Mouse (Mus musculus) kidney, embryonic 15.5 days (tissue): ENCODE results near the gene Lypd5. TPM values are rescaled to one million over a fixed set of nuclear protein-coding genes. Genes with fewer than 3 reads are reported as not detected.

Source experiments
- ATAC-seq: fragments of 200-750 bp; cut with Nextera tagmentation; replicated peaks from 2 replicates; pipeline ENCODE4 v1.8.0; 2017; ENCODE audit warnings: moderate TSS enrichment; ENCODE audit not compliant: low FRiP score
- H3K27ac ChIP-seq: fragments of 300-500 bp; sonication (generic); 2 replicates; pipeline ENCODE4 v1.5.1; 2015; ENCODE audit warnings: mild to moderate bottlenecking, inconsistent platforms
- H3K27me3 ChIP-seq: fragments of 300-500 bp; sonication (generic); 2 replicates; pipeline ENCODE4 v1.6.1; 2015; ENCODE audit warnings: inconsistent platforms
- H3K36me3 ChIP-seq: fragments of 300-500 bp; sonication (generic); 2 replicates; pipeline ENCODE4 v1.6.1; 2015; ENCODE audit warnings: inconsistent platforms
- H3K4me1 ChIP-seq: fragments of 300-500 bp; sonication (generic); 2 replicates; pipeline ENCODE4 v1.6.1; 2015; ENCODE audit warnings: inconsistent platforms
- H3K4me2 ChIP-seq: fragments of 300-500 bp; sonication (generic); 2 replicates; pipeline ENCODE4 v1.6.1; 2015; ENCODE audit warnings: moderate library complexity, mild to moderate bottlenecking, inconsistent platforms
- H3K4me3 ChIP-seq: fragments of 300-500 bp; sonication (generic); replicated peaks from 2 replicates; pipeline ENCODE4 v1.5.1; 2015; ENCODE audit warnings: mild to moderate bottlenecking, inconsistent platforms
- H3K9ac ChIP-seq: fragments of 300-500 bp; sonication (generic); 2 replicates; pipeline ENCODE4 v1.6.1; 2015; ENCODE audit warnings: mild to moderate bottlenecking, inconsistent platforms
- H3K9me3 ChIP-seq: fragments of 300-500 bp; sonication (generic); replicated peaks from 2 replicates; pipeline ENCODE4 v1.6.1; 2016; ENCODE audit warnings: inconsistent platforms
- WGBS: fragments of 180-500 bp; shearing (Covaris S2); methylation state at CpG from one replicate; pipeline ENCODE4 v1.1.7; 2015; ENCODE audit warnings: mixed read lengths; 5-methylcytosine and 5-hydroxymethylcytosine counted together
- polyA plus RNA-seq: library from polyadenylated mRNA; unstranded; fragments of >200 nt; fragmentation: Nextera tagmentation; extraction: Ambion mirVana; gene quantifications from 2 replicates; pipeline ENCODE4 v1.2.1, GENCODE M21; 2015

Gene Lypd5
- polyA plus RNA-seq, 1 experiment from 2014 or later = not detected

DNA sequence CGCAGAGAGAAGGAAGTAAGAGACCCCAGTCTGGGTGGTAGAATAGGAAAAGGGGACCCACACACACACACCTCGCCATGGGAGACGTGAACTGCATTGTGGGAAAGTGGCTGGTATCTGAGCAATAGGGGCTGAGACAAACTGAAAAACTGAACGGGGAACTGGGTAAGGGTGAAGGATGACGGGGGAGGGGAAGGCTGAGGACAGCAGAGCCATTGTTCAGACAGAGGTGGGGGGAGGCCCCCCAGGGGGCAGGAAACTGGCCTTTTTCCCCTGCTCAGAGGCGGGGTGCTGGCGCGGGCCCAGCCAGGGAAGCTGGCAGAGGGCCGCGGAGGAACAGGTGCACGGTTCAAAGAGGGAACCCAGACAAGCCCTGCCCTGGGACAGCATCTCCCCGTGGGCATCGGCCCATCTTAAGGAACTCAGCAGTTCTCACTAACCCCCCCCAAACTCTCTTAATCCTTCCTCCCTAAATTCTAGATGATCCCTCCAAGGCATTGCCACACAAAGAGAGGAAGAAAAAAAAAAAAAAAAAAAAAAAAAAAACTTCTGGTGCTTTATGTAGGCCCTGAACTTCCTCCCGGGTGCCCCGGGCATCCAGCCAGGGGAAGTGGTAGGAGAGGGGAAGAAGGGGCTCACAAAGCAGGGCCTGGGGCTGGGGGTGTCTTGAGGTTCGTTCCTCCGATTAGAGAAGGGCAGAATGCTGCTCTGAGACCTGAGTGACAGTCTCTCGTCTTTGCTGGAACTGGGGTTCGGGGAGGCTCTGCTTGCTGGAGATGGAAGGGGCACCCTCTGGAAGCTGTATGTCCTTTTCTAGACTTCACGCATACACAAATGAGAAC, 24.8 kb downstream of the Lypd5 start:
- Histone ChIP-seq H3K4me1 (peaks cover 41% of the 10 kb centered on the region), H3K27me3 (no peaks in the 10 kb centered on the region; the same call in 1 of the 2 replicates), H3K4me2 (no peak overlapping the region), H3K9me3 (no peaks in the 10 kb centered on the region), H3K36me3 (no peaks in the 10 kb centered on the region), H3K9ac (no peak overlapping the region), H3K27ac (peak overlapping the region; percentile 64), H3K4me3 (no peak overlapping the region)
- 40% methylated on average over 20 of the region's 20 CpGs for WGBS
- peak; percentile 16; the same call in 1 of the 2 replicates for ATAC-seq

GRCm38 (mm10) chr7:24376456-24376855, 27.5 kb downstream of the Lypd5 start:
- Histone ChIP-seq H3K36me3 (no peaks in the 10 kb centered on the region), H3K27me3 (no peaks in the 10 kb centered on the region; the same call in 1 of the 2 replicates), H3K9ac (no peak overlapping the region), H3K4me2 (peak overlapping the region; percentile 68), H3K4me1 (peaks cover 38% of the 10 kb centered on the region), H3K9me3 (no peaks in the 10 kb centered on the region), H3K27ac (no peak overlapping the region), H3K4me3 (no peak overlapping the region)
- WGBS = 85% methylated on average over 8 of the region's 8 CpGs
- ATAC-seq = no peak

- H3K9ac ChIP-seq = peak overlapping the region; percentile 35; the same call in 1 of the 2 replicates
- no peak overlapping the region for H3K27ac ChIP-seq
- H3K27me3 ChIP-seq = no peaks in the 10 kb centered on the region; the same call in 1 of the 2 replicates
- H3K4me3 ChIP-seq = peak overlapping the region; percentile 39
- H3K36me3 ChIP-seq = no peaks in the 10 kb centered on the region
- H3K4me2 ChIP-seq = peak overlapping the region; percentile 68
- WGBS = 7% methylated on average over 49 of the region's 49 CpGs
- peak; percentile 88 for ATAC-seq
- H3K9me3 ChIP-seq = no peaks in the 10 kb centered on the region
- peaks cover 38% of the 10 kb centered on the region for H3K4me1 ChIP-seq
These were observed 28.3 kb downstream of the Lypd5 start for GRCm38 (mm10) chr7:24377091-24377865.

DNA sequence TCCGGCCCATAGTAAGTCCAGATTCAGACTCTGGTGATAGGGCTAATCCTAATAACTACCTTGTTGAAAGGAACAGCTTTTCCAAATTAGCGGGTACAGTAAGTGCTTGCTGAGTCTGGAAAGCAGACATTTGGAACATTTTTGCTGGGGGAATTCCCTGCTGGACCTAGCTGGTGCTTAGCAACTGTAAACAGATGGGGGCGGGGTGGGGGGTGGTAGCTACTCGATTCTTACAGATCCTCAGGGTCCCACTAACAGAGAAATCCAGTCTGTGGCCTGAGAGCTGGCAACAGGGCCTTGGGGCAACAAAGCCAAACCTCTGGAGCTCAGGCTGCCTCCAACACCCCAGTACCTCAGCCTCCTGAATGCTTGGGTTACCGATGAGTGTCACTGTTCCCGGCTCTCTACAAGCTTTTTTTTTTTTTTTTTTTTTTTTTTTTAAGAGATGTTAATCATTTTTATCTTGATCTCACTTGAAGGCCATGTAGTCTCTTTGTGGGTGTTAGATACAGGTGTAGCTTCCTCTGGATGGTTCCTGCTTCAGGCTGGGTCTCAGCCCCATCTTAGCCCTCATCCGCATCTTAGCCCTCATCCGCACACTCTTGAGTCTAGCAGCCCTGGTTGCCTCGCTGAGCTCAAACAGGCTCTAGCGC, 29.2 kb downstream of the Lypd5 start:
- 78% methylated on average over 10 of the region's 10 CpGs for WGBS

DNA sequence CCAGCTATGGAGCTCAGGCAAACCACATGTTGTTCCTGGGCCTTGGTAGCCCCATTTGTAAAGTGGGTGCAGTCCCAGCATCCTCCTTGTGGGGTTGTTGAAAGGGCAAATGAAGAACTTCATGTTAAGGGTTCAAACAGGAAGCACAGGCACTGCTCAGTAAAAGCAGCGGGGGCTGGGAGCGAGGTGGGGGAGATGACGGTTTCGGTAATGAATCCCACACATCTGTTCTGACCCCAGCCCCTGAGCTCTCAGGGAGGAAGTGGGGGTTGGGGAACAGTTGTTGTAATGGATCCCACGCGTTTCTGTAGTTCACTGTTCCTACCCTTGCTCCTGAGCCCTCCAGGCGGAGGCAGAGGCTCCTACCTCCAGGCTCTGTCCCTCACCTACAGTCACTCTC, 30.9 kb downstream of the Lypd5 start:
- no peaks in the 10 kb centered on the region; the same call in 1 of the 2 replicates for H3K27me3 ChIP-seq
- no peak overlapping the region for H3K9ac ChIP-seq
- peaks cover 23% of the 10 kb centered on the region for H3K4me1 ChIP-seq
- H3K36me3 ChIP-seq = no peaks in the 10 kb centered on the region
- WGBS = 9% methylated on average over 7 of the region's 7 CpGs
- H3K9me3 ChIP-seq = no peaks in the 10 kb centered on the region
- H3K4me2 ChIP-seq = no peak overlapping the region
- no peak; the same call in 1 of the 2 replicates for ATAC-seq
- H3K4me3 ChIP-seq = no peak overlapping the region
- peak overlapping the region; percentile 41; the same call in 1 of the 2 replicates for H3K27ac ChIP-seq

More for the DNA sequence above, 29.2 kb downstream of the Lypd5 start:
- H3K4me3 ChIP-seq = no peak overlapping the region
- H3K4me1 ChIP-seq = peaks cover 32% of the 10 kb centered on the region
- H3K36me3 ChIP-seq = no peaks in the 10 kb centered on the region
- no peak overlapping the region for H3K9ac ChIP-seq
- H3K27ac ChIP-seq = no peak overlapping the region
- no peak overlapping the region for H3K4me2 ChIP-seq
- H3K27me3 ChIP-seq = no peaks in the 10 kb centered on the region; the same call in 1 of the 2 replicates
- no peaks in the 10 kb centered on the region for H3K9me3 ChIP-seq
- no peak for ATAC-seq

GRCm38 (mm10) chr7:24380370-24380769, 31.4 kb downstream of the Lypd5 start:
- Histone ChIP-seq H3K4me2 (no peak overlapping the region), H3K27me3 (no peaks in the 10 kb centered on the region; the same call in 1 of the 2 replicates), H3K9me3 (no peaks in the 10 kb centered on the region), H3K4me1 (peaks cover 23% of the 10 kb centered on the region), H3K36me3 (no peaks in the 10 kb centered on the region), H3K4me3 (no peak overlapping the region), H3K27ac (peak overlapping the region; percentile 41; the same call in 1 of the 2 replicates), H3K9ac (no peak overlapping the region)
- WGBS = 54% methylated on average over 2 of the region's 2 CpGs
- no peak for ATAC-seq

- Histone ChIP-seq H3K4me1 (peaks cover 12% of the 10 kb centered on the region), H3K27me3 (no peaks in the 10 kb centered on the region), H3K4me2 (no peak overlapping the region), H3K9ac (no peak overlapping the region), H3K9me3 (no peaks in the 10 kb centered on the region), H3K4me3 (no peak overlapping the region), H3K27ac (no peak overlapping the region), H3K36me3 (no peaks in the 10 kb centered on the region)
- 79% methylated on average over 16 of the region's 16 CpGs for WGBS
- ATAC-seq = no peak
These were observed 33.9 kb downstream of the Lypd5 start for GRCm38 (mm10) chr7:24382730-24383372.

- Histone ChIP-seq H3K4me1 (peaks cover 10% of the 10 kb centered on the region), H3K36me3 (no peaks in the 10 kb centered on the region), H3K4me2 (no peak overlapping the region), H3K4me3 (no peak overlapping the region), H3K27ac (no peak overlapping the region), H3K9ac (no peak overlapping the region), H3K27me3 (no peaks in the 10 kb centered on the region), H3K9me3 (no peaks in the 10 kb centered on the region)
- WGBS = 54% methylated on average over 6 of the region's 6 CpGs
- no peak for ATAC-seq
These were observed 35.1 kb downstream of the Lypd5 start for GRCm38 (mm10) chr7:24384070-24384469.

GRCm38 (mm10) chr7:24384827-24385226, 35.8 kb downstream of the Lypd5 start:
- no peak for ATAC-seq
- H3K36me3 ChIP-seq = no peaks in the 10 kb centered on the region
- H3K4me2 ChIP-seq = 0 out of 2 replicates have a peak overlapping the region, but pooled peaks have one; percentile 15

DNA sequence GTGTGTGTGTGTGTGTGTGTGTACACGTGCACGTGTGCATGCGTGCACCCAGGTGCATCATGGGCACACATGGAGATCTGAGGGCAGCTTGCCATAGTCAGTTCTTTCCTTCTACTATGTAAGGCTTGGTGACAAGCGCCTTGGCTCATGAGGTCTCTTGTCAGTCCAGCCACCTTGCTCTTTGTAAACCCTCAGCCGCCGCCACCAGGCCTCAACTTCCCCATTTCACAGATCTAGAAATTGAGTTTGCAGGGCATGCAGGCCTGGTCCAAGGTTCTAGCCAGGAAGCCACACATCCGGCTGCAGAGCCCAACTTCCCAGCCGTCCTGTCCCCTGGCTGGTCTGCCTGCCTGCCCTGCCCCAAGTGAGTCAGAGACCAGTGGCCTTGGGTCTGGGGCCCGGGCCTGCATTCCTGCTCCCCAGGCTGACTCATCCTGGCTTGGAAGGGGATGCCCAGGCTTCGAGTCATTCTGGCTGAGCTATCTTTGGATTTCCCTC, 38.1 kb downstream of the Lypd5 start:
- peaks cover 28% of the 10 kb centered on the region for H3K4me1 ChIP-seq
- ATAC-seq = no peak
- 79% methylated on average over 10 of the region's 10 CpGs for WGBS
- no peaks in the 10 kb centered on the region for H3K27me3 ChIP-seq
- H3K36me3 ChIP-seq = no peaks in the 10 kb centered on the region
- no peak overlapping the region for H3K4me3 ChIP-seq
- H3K9ac ChIP-seq = no peak overlapping the region
- no peaks in the 10 kb centered on the region for H3K9me3 ChIP-seq
- H3K4me2 ChIP-seq = no peak overlapping the region
- H3K27ac ChIP-seq = no peak overlapping the region

More at GRCm38 (mm10) chr7:24384827-24385226, 35.8 kb downstream of the Lypd5 start:
- Histone ChIP-seq H3K4me3 (no peak overlapping the region), H3K9me3 (no peaks in the 10 kb centered on the region), H3K27ac (no peak overlapping the region), H3K27me3 (no peaks in the 10 kb centered on the region), H3K9ac (no peak overlapping the region), H3K4me1 (peaks cover 14% of the 10 kb centered on the region)
- 8% methylated on average over 11 of the region's 11 CpGs for WGBS

GRCm38 (mm10) chr7:24389516-24390187, 40.7 kb downstream of the Lypd5 start:
- no peaks in the 10 kb centered on the region for H3K27me3 ChIP-seq
- H3K9me3 ChIP-seq = no peaks in the 10 kb centered on the region
- H3K4me1 ChIP-seq = peaks cover 34% of the 10 kb centered on the region
- no peaks in the 10 kb centered on the region for H3K36me3 ChIP-seq
- WGBS = 20% methylated on average over 13 of the region's 13 CpGs
- ATAC-seq = peak; percentile 37
- no peak overlapping the region for H3K4me3 ChIP-seq
- no peak overlapping the region for H3K9ac ChIP-seq
- H3K27ac ChIP-seq = peak overlapping the region; percentile 88
- H3K4me2 ChIP-seq = peak overlapping the region; percentile 25
